Mouse (Mus musculus): ENCODE measurements at regions not wholly inside any gene's neighbourhood (a gene's known extent, or its start where the extent isn't known, plus 50 kb on each side); places are given as distances from the start of the nearest gene placed in this dataset.

- WGBS = 61% methylated on average over 1 of the region's 1 CpGs
- Histone ChIP-seq H3K9me3 (no peaks in the 10 kb centered on the region), H3K27me3 (ENCODE audit: poor library complexity, severe bottlenecking) (no peaks in the 10 kb centered on the region), H3K4me1 (no peaks in the 10 kb centered on the region), H3K4me3 (no peak overlapping the region), H3K36me3 (replicated peaks) (no peaks in the 10 kb centered on the region), H3K27ac (no peak overlapping the region)
- DNase-seq (ENCODE audit: extremely low spot score, low spot score) = no peak
Observed at GRCm38 (mm10) chr12:58559833-58560232, 290.7 kb upstream of the Clec14a start.

- H3K27ac ChIP-seq = no peak overlapping the region
- H3K9me3 ChIP-seq = no peaks in the 10 kb centered on the region
- no peaks in the 10 kb centered on the region for H3K27me3 ChIP-seq (ENCODE audit: poor library complexity, severe bottlenecking)
- WGBS = 78% methylated on average over 4 of the region's 4 CpGs
- H3K4me1 ChIP-seq = no peaks in the 10 kb centered on the region
- no peaks in the 10 kb centered on the region for H3K36me3 ChIP-seq (replicated peaks)
- H3K4me3 ChIP-seq = no peak overlapping the region
- no peak for DNase-seq (ENCODE audit: extremely low spot score, low spot score)
Observed at GRCm38 (mm10) chr12:58557261-58557660, 288.2 kb upstream of the Clec14a start.

- DNase-seq (ENCODE audit: extremely low spot score, low spot score) = no peak
- no peak overlapping the region for H3K27ac ChIP-seq
- H3K36me3 ChIP-seq (replicated peaks) = no peaks in the 10 kb centered on the region
- no peaks in the 10 kb centered on the region for H3K27me3 ChIP-seq (ENCODE audit: poor library complexity, severe bottlenecking)
- 92% methylated on average over 4 of the region's 4 CpGs for WGBS
- no peak overlapping the region for H3K4me3 ChIP-seq
- H3K4me1 ChIP-seq = peaks cover under 1% of the 10 kb centered on the region
- no peaks in the 10 kb centered on the region for H3K9me3 ChIP-seq
Observed at GRCm38 (mm10) chr12:58556741-58557140, 287.7 kb upstream of the Clec14a start.

GRCm38 (mm10) chr12:58556060-58556459 is 287.0 kb upstream of the Clec14a start:
- DNase-seq (ENCODE audit: extremely low spot score, low spot score) = no peak
- no peak overlapping the region for H3K27ac ChIP-seq
- no peaks in the 10 kb centered on the region for H3K36me3 ChIP-seq (replicated peaks)
- peaks cover 8% of the 10 kb centered on the region for H3K4me1 ChIP-seq
- no peaks in the 10 kb centered on the region for H3K9me3 ChIP-seq
- no peaks in the 10 kb centered on the region for H3K27me3 ChIP-seq (ENCODE audit: poor library complexity, severe bottlenecking)
- H3K4me3 ChIP-seq = no peak overlapping the region
- 90% methylated on average over 1 of the region's 1 CpGs for WGBS

- peak overlapping the region; percentile 40; the same call in 1 of the 2 replicates for H3K27ac ChIP-seq
Observed at GRCm38 (mm10) chr12:58550859-58551761, 282.0 kb upstream of the Clec14a start.

GRCm38 (mm10) chr12:58545832-58546538 is 276.9 kb upstream of the Clec14a start:
- no peaks in the 10 kb centered on the region for H3K9me3 ChIP-seq
- no peak overlapping the region for H3K27ac ChIP-seq
- H3K4me3 ChIP-seq = no peak overlapping the region
- H3K4me1 ChIP-seq = peaks cover 11% of the 10 kb centered on the region
- no peak for DNase-seq (ENCODE audit: extremely low spot score, low spot score)
- WGBS = 90% methylated on average over 4 of the region's 4 CpGs
- no peaks in the 10 kb centered on the region for H3K36me3 ChIP-seq (replicated peaks)
- no peaks in the 10 kb centered on the region for H3K27me3 ChIP-seq (ENCODE audit: poor library complexity, severe bottlenecking)

More at GRCm38 (mm10) chr12:58550859-58551761, 282.0 kb upstream of the Clec14a start:
- no peak for DNase-seq (ENCODE audit: extremely low spot score, low spot score)
- H3K4me3 ChIP-seq = no peak overlapping the region
- no peaks in the 10 kb centered on the region for H3K27me3 ChIP-seq (ENCODE audit: poor library complexity, severe bottlenecking)
- 20% methylated on average over 9 of the region's 9 CpGs for WGBS
- no peaks in the 10 kb centered on the region for H3K9me3 ChIP-seq
- H3K4me1 ChIP-seq = peaks cover 20% of the 10 kb centered on the region
- no peaks in the 10 kb centered on the region for H3K36me3 ChIP-seq (replicated peaks)

- Histone ChIP-seq H3K9me3 (no peaks in the 10 kb centered on the region), H3K27ac (no peak overlapping the region), H3K27me3 (ENCODE audit: poor library complexity, severe bottlenecking) (no peaks in the 10 kb centered on the region), H3K36me3 (replicated peaks) (no peaks in the 10 kb centered on the region), H3K4me1 (peaks cover under 1% of the 10 kb centered on the region; the same call in 1 of the 2 replicates), H3K4me3 (no peak overlapping the region)
- DNase-seq (ENCODE audit: extremely low spot score, low spot score) = no peak
- 87% methylated on average over 4 of the region's 4 CpGs for WGBS
Observed at GRCm38 (mm10) chr12:58544862-58545261, 275.8 kb upstream of the Clec14a start.

- H3K4me3 ChIP-seq = no peak overlapping the region
- no peaks in the 10 kb centered on the region for H3K9me3 ChIP-seq
- no peak for DNase-seq (ENCODE audit: extremely low spot score, low spot score)
- no peaks in the 10 kb centered on the region for H3K27me3 ChIP-seq (ENCODE audit: poor library complexity, severe bottlenecking)
- H3K4me1 ChIP-seq = no peaks in the 10 kb centered on the region
- WGBS = 81% methylated on average over 5 of the region's 5 CpGs
- no peak overlapping the region for H3K27ac ChIP-seq
- no peaks in the 10 kb centered on the region for H3K36me3 ChIP-seq (replicated peaks)
Observed at GRCm38 (mm10) chr12:58538305-58538719, 269.2 kb upstream of the Clec14a start.

- Histone ChIP-seq H3K9me3 (no peaks in the 10 kb centered on the region), H3K36me3 (replicated peaks) (no peaks in the 10 kb centered on the region), H3K27ac (no peak overlapping the region), H3K27me3 (ENCODE audit: poor library complexity, severe bottlenecking) (no peaks in the 10 kb centered on the region), H3K4me1 (no peaks in the 10 kb centered on the region), H3K4me3 (no peak overlapping the region)
- DNase-seq (ENCODE audit: extremely low spot score, low spot score) = no peak
- WGBS = 76% methylated on average over 7 of the region's 8 CpGs
Observed at GRCm38 (mm10) chr12:58537833-58538232, 268.7 kb upstream of the Clec14a start.

GRCm38 (mm10) chr12:58536381-58536992 is 267.4 kb upstream of the Clec14a start:
- DNase-seq (ENCODE audit: extremely low spot score, low spot score) = no peak
- 82% methylated on average over 7 of the region's 7 CpGs for WGBS
- H3K4me1 ChIP-seq = no peaks in the 10 kb centered on the region
- H3K27me3 ChIP-seq (ENCODE audit: poor library complexity, severe bottlenecking) = no peaks in the 10 kb centered on the region
- no peak overlapping the region for H3K4me3 ChIP-seq
- H3K9me3 ChIP-seq = no peaks in the 10 kb centered on the region
- H3K36me3 ChIP-seq (replicated peaks) = no peaks in the 10 kb centered on the region
- H3K27ac ChIP-seq = no peak overlapping the region

GRCm38 (mm10) chr12:58530306-58530705 is 261.2 kb upstream of the Clec14a start:
- DNase-seq (ENCODE audit: extremely low spot score, low spot score) = no peak
- no peak overlapping the region for H3K27ac ChIP-seq
- no peaks in the 10 kb centered on the region for H3K27me3 ChIP-seq (ENCODE audit: poor library complexity, severe bottlenecking)
- whole genome bisulfite sequencing = 70% methylated on average over 3 of the region's 3 CpGs
- no peaks in the 10 kb centered on the region for H3K9me3 ChIP-seq
- H3K36me3 ChIP-seq (replicated peaks) = no peaks in the 10 kb centered on the region
- H3K4me1 ChIP-seq = peaks cover 8% of the 10 kb centered on the region
- no peak overlapping the region for H3K4me3 ChIP-seq

- Histone ChIP-seq H3K4me1 (peaks cover 24% of the 10 kb centered on the region), H3K36me3 (replicated peaks) (no peaks in the 10 kb centered on the region), H3K4me3 (no peak overlapping the region), H3K9me3 (no peaks in the 10 kb centered on the region), H3K27ac (no peak overlapping the region), H3K27me3 (ENCODE audit: poor library complexity, severe bottlenecking) (no peaks in the 10 kb centered on the region)
- 85% methylated on average over 1 of the region's 1 CpGs for whole genome bisulfite sequencing
- DNase-seq (ENCODE audit: extremely low spot score, low spot score) = no peak
Observed at GRCm38 (mm10) chr12:58516800-58517199, 247.7 kb upstream of the Clec14a start.

- DNase-seq (ENCODE audit: extremely low spot score, low spot score) = no peak
- Histone ChIP-seq H3K4me3 (no peak overlapping the region), H3K27me3 (ENCODE audit: poor library complexity, severe bottlenecking) (no peaks in the 10 kb centered on the region), H3K4me1 (peaks cover 29% of the 10 kb centered on the region), H3K27ac (peak overlapping the region; percentile 78), H3K36me3 (replicated peaks) (no peaks in the 10 kb centered on the region), H3K9me3 (no peaks in the 10 kb centered on the region)
- 96% methylated on average over 1 of the region's 1 CpGs for WGBS
Observed at GRCm38 (mm10) chr12:58513951-58514350, 244.9 kb upstream of the Clec14a start.
